Mouse (Mus musculus) spleen, adult 18-20 months (tissue): ENCODE results near the gene Gramd2.
"Not testable (repeated sequence)": the region's sequence is repeated elsewhere in the genome, so short reads cannot be mapped to it uniquely, and the experiment has no call there.

Source experiments
- DNase-seq, 2 experiments: peaks; one replicate each; pipeline ENCODE4 v3.0.0; 2022; ENCODE audit warnings: mixed read lengths in 2 of 2

Gramd2 gene

DNA sequence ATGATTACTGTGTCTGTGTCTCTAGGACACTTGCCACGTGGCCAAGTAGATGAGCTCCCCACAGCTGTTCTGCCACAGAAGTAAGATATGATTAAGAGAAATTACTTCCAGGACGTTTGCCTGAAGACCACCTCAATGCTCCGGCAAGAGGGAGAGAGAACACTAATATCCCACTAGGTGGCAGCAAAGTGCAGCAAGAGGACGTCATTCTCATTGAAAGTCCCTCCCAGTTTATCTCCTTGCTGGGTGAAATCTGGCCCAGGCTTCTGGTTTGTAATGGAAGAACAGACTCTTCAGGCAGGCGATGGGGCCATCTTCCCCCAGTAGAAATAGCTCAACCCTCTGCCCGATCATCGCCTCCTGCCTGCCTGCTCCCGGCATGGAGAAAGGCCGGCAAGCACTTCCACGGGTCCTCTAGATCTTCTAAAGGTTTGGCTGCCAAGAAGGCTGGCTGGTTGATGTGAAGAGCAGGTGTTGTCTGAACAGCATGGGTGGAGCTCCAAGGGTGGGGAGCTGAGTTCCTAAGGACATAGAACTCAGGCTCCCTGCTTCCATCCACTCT lies 43.2 kb downstream of the Gramd2 start:
- DNase-seq, result peak; percentile 17 to 56

DNA sequence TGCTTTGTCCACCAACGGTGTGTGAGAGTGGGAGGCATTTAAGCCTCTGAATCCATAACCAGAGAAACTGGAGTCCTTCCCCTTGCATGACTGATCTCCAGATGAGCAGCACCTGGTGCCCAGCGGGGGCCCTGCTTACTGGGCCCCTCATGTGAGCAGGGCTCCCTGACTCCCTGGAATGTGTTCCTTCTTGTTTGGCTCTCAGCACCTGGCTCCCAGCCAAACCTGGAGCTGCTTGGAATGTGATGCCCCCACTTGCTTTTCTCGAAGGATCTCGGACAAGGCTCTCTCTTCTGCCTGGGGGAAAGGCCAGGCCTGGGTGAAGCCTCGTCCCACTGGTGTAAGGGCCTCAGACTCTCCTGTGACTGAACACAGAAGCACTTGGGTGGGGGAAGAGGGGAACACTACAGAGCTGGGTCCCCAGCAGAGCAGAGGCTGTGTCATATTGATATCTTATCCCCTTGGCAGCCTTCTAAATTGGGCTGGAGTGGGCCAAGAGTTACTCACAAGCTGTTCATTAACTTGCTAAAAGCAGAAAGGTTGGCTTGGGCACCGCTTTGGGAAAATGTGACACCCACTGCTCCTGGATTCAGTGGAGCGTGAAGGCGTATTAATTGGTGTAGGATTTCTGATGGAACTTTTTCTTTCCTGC lies 44.0 kb downstream of the Gramd2 start:
- no peak for DNase-seq

DNA sequence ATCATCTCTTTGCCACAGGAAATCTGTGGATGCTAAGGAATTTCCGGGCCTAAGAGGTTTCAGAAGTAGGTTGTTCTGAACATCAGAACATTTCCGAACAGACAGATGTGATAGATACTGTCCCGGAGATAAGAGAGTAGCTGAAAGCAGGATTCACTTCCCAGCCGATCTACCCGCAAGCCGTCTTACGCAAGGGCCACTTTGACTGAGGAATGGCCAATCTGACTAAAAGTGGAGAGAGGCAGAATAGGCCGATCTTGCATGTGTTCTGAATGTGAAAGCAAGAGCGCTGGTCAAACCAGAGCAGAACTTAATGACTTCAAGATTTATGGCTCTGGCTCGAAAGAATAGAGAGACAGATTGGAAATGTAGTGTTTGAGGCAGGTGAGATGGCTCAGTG lies 45.6 kb downstream of the Gramd2 start:
- no peak for DNase-seq

DNA sequence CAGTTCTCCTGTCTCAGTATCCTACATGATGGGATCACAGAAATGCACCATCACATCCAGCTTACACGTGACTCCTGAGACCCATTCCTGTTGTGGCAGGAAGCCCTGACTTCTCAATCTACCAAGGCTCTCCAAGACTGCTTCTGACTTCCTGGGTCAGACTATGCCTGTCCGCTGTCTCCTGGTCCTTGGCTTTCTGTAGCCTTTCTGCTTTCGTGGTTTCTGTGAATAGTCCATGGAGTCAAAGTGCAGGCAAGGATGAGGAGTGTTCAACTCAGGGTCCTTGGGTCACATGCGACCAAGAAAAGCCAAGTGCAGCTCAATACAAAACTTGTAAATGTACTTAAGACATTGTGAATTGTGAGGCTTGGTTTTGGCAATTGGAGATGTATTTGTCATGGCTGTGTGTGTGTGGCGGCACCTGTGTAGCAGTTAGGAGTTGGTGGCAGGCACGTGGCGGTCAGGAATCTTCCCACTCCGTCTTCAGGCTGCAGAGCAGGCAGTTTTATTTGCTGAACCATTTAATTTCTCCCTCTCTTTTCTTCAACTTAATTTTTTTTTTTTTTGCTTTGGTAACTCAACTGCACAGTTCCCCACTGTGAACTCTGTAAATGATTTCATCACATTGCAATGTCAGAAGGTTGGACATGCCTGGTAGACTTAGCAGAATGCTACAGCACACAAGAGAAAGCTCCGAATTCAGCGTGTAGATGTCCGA lies 47.8 kb downstream of the Gramd2 start:
- no peak for DNase-seq

DNA sequence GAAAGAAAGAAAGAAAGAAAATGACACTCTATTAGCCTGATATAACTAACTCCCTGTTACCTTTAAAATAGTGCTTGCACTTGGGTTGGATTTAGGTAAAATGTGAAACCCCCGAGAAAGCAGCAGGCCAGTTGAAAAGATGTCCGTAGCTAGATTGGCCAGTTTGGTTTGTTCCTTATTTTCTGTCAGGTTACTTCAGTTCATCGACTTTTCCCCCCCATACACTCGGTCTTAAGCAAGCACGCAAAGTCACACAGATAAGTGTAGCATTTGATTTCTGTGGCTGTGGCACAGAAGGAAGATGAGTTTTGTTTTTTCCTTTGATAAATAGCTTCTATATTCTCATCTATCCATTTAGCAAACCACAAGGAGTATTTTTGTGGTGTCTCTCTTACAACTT lies 51.2 kb downstream of the Gramd2 start:
- no peak for DNase-seq

DNA sequence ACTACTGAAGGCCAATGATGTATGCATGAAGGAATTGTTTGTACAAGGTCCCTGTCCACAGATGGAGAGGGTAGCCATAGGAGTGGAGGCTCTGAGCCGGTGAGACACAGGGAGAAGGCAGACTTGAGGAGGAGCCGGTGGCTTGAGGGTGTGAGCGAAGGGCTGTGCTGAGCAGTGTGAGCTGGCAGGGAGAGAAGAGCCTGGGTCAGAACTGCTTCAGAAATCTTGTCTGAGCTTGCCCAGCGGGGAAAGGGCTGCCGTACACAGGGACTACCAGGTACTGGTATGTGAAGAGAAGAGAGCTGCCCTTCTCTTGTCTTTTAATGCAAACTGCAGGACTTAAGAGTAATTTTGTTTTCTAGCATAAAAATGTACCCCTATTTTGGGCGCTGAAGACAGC lies 53.1 kb downstream of the Gramd2 start:
- DNase-seq, result no peak

DNA sequence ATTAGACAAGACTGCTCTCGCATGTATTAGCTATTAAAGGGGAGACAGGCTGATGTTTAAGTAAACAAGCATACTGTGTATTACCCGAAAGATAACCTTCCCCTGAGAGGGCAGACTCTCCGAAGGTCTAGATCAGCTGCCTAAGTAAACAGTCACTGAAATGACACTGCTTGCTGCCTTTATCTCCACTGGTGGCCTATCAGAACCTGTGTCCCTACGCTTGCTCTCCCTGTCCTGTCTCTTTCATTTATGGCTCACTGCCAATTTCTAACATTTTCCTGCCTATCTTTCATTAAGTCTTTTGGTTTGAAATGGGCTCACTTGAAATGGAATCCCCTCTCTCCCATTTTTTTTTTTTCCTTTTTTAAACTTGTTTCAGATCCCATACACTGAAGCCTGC lies 55.5 kb downstream of the Gramd2 start:
- no peak for DNase-seq

DNA sequence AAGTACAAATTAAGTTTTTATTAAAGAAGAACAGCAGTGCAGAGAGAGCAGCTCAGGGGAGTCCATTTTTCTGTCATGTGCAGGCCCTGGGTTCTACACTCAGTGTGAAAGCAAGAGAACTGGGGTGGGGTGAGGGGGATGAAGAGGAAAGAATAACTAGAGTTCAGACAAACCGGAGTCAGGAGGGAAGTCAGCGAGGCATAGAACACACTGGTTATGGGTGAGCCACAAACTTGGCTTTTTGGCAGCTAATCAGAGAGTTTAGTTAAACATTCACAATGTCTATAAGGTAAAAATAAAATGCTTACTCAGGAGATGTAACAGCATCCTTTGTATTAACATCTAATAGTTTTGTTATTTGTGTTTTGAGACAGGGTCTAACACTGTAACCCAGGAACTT lies 60.6 kb downstream of the Gramd2 start:
- DNase-seq, result no peak

DNA sequence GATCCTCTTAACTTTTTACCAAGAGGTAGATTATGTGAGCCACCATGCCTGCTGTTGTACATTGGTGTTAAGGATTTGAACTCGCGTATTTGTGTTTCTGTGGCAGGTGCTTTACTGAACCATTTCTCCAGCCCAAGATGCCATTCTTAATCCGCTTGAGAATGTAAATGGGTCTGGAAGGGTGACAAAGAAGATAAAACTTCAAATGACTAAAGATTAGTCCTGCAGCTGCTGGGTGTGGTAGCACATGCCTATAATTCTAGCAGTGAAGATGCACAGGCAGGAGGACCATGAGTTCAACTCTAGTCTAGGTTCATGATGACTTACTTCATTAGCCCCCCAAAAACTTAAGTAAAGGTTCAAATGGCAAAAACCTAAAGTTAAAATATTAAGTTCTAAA lies 64.0 kb downstream of the Gramd2 start:
- no peak for DNase-seq

DNA sequence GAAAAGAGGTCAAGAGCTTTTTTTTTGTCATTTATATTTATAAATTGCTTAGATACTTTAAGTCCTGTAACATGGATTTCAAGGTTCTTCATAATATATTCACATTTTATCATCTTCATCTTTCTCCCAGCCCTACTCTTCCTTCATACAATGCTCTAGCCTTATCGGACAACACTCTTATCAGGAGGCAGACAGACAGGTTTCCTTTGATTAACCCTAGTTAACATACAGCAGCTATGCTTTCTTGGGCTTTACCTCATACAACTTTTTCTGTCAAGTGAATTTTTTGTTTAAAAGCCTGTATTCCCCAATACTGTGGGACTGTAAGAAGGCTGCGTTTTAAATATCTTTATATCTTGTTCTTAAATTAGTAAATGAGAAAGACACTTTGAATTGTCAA lies 68.4 kb downstream of the Gramd2 start:
- no peak for DNase-seq

DNA sequence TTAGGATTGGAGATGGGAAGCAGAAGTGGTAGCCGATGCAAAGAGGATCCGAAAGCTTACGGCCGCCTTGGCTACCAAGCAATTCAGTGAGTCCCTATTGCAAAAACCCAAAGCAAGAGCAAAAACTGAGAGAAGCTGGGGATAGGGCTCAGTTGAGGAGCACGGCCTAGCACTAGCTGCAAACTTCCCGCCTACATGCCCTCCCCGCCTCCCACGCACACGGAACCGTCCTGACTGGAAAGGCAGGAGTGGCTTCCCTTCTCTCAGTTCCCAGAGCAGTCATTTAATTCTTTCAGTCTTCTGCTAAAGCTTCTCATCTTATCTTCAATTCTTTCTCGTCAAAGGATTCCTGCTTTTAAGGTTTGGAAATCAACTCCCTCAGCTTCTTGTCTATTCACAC lies 69.0 kb downstream of the Gramd2 start:
- DNase-seq, result no peak

DNA sequence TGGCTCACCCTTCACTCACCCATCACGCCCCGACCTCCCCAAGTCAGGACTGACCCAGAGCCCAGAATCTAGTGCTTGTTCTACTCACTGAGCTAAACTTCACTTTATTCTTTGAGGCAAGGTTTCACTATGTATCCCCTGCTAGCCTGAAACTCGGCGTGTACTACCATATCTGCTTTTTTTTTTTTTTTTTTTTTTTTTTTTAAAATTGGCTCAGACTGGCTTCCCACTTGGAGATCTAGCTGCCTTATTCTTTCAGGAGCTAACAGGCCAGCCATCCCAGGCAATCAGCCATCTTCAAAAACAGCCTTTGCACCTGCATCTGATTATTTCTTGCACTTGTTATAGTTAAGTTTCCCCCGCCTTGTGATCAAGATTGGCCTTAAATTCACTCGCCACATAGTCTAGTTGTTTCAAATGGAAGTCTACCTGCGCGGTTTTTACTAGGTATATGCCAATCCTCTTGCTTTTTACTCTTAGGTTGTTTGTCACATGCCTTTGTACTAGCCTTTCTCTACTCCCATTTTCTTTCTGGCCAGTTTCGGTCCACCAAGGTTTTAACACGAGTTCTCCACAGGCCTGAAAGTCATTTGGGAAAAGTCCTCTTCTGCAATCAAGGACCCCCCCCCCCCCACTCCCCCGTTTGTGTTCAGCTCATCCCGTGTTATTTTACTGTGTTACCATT lies 69.8 kb downstream of the Gramd2 start:
- no peak for DNase-seq

DNA sequence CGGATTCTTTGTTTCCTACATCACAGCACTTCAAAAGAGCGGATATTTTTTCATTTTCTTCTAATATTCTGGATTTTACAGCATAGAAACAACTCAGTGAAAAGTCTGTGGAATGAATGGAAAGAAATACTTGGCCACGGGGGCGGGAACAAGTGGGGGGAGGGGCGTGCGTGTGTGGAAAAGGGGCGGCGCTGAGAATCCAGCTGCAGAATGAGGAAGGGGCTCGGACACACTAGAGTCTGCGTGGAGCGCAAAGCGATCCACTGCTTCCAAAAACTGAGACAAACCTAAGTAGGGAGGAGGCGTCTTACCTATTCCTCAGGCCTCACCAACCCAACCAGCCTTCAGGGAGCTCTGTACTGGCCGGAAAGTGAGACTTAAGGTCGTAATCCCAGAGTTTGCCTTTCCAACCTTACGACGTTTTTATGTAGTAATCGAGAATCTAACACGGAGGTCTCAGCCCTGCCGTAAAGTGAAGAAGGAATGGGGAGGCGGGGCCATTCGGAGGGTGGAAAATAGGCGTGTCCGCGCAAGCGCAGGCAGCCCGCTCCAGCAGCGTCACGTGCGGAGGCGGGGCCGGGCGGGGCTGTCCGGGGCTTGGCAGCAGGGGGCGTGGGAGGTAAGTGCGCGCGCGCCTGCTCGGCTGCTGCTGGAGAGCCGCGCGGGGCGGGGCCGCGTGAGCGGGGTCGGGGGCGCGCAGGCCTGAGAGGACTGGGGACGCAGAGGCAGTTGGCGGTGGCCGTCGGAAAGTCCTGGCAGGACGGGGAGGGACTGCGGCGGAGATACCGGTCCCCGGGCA lies 70.5 kb downstream of the Gramd2 start, which contains the start of the genes Senp8 and Myo9a:
Senp8 (minus strand) TSS at position 444 of the 799 bp plus-strand sequence.
Myo9a (plus strand) TSS at position 630 of the 799 bp plus-strand sequence.
- DNase-seq, result peak; percentile 99 to 100

DNA sequence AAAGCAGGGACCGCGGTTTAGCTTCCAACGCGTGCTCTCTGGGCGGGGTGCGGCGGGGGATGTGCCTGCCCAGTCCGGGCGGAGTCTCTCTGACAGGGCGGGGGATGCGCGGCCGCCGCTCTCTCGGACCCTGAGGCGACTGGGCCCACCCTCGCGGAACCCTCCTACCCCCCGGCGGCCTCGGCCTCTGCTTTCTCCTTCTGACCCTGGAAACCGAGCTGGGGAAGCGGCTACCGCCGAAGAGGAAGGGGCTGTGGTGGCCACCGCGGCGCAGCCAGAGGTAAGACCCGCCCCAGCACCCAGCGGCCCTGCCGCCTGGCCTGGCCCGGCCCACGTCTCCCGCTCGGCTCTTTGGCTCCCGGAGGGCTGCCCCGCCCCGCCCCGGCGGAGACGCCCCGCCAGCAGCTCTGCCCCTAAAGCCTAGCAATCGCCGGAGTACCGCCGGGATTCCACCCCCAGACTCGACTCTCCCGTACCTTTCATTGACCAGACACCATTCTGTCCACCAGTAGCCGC lies 71.2 kb downstream of the Gramd2 start:
- peak; percentile 81 to 82 for DNase-seq

DNA sequence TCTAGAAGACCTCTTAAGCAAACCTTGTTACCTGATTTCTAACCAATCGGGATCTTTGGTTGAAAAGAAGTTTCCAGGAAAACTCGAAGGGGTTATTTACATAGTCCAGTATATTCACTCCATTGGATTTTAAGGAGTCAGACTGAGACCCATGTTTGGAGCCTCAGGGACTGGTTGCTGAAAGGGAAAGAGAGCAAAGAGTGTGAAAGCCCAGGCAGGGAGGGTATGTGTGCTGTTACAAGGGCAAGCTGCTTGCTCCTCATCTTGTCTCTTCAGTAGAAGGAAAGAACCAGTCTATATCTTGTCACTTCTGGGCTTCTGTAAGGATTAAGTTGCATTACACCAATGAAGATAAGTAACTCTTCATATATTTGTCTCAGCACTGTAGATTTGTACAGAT lies 72.0 kb downstream of the Gramd2 start:
- DNase-seq, result no peak

DNA sequence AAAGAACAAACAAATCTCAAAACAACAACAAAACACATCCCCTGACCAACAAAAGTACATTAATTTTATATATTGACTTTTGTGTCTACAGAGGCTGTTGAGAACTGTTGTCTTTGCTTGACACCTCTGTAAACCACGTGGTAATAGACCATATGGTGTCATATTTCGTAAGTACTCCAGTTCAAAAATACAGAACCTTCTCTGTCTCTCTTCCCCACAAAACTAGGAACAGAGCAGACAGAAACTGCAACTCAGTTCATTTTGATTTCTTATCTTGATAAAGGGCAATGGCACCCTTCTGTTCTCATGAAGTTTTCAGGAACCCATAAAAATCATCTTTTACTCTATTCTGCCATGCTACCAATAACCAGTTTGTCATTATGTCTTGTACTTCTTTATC lies 75.3 kb downstream of the Gramd2 start:
- DNase-seq, result no peak

DNA sequence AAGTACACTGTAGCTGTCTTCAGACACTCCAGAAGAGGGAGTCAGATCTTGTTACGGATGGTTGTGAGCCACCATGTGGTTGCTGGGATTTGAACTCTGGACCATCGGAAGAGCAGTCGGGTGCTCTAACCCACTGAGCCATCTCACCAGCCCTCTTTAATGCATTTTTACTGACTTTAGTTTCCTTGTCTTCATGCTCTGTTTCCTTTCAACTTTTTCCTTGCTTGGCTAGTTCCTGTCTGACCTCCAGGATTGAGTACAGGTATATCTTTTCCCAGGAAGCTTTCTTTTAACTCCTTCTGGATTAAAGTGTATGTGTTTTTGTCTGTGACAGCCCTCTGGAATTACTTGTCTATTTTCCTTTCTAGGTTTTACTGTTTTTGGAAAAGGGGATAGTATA lies 77.1 kb downstream of the Gramd2 start:
- not testable (repeated sequence) for DNase-seq

DNA sequence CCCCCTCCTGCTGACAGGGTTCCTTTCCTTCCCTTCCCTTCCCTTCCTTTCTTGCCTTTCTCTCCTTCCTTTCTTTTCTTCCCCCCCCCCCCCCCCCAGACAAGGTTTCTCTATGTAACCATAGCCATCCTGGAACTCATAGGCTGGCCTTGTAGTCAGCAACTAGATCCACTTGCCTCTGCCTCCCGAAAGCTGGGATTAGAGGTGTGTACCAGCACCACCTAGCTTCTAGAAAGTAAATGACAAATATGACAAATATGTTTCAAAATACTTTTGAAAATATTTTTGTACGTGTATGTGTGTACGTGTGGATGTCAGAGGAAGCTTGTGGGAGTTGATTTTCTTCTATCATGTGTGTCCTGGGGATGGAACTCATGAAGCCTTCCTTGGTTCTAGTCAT lies 80.6 kb downstream of the Gramd2 start:
- no peak for DNase-seq

DNA sequence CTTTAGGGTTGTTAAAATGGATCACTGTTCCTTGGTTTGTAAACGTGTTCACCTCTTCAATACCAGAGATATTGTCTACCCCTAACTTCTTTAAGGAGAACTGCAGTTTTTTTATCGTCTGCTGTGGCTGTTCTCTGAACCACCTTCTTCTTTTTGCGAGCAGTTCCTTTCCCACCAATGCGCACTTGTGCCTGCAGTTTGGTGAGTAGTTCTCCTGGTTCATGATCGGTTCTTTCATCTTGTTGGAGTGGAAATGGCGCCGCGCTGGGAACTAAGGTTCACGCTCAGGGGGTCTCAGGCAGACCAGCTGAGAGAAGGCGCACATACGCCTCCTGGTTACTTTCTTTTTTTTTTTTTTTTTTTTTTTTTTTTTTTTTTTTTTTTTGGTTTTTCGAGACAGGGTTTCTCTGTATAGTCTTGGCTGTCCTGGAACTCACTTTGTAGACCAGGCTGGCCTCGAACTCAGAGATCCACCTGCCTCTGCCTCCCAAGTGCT lies 87.1 kb downstream of the Gramd2 start:
- DNase-seq, result not testable (repeated sequence)
